Mouse (Mus musculus): Measurements from ENCODE around the gene Mrgpra2b.
"Not testable (repeated sequence)": the region's sequence is repeated elsewhere in the genome, so short reads cannot be mapped to it uniquely, and the experiment has no call there.

The Mrgpra2b gene

GRCm38 (mm10) chr7:47528762-47529161, at the start of gene Mrgpra2b:
Gene Mrgpra2b (minus strand): TSS chr7:47528862.
- no peak for DNase-seq (ENCODE audit: low spot score)

- DNase-seq (ENCODE audit: low spot score) = no peak
These were observed 12.3 kb downstream of the Mrgpra2b start for GRCm38 (mm10) chr7:47516379-47516778.

GRCm38 (mm10) chr7:47515050-47515449, 13.6 kb downstream of the Mrgpra2b start:
- no peak for DNase-seq (ENCODE audit: low spot score)

GRCm38 (mm10) chr7:47502953-47503352, 25.7 kb downstream of the Mrgpra2b start:
- no peak for DNase-seq (ENCODE audit: low spot score)

GRCm38 (mm10) chr7:47491266-47491665, 37.4 kb downstream of the Mrgpra2b start:
- DNase-seq (ENCODE audit: low spot score) = not testable (repeated sequence)

- not testable (repeated sequence) for DNase-seq (ENCODE audit: low spot score)
These were observed 39.2 kb downstream of the Mrgpra2b start for GRCm38 (mm10) chr7:47489438-47489837.

GRCm38 (mm10) chr7:47483181-47483580, 45.5 kb downstream of the Mrgpra2b start:
- DNase-seq (ENCODE audit: low spot score) = not testable (repeated sequence)

GRCm38 (mm10) chr7:47473904-47474303, 54.8 kb downstream of the Mrgpra2b start:
- not testable (repeated sequence) for DNase-seq (ENCODE audit: low spot score)

GRCm38 (mm10) chr7:47465278-47465981, 63.2 kb downstream of the Mrgpra2b start:
- DNase-seq (ENCODE audit: low spot score) = not testable (repeated sequence)

- not testable (repeated sequence) for DNase-seq (ENCODE audit: low spot score)
These were observed 76.6 kb downstream of the Mrgpra2b start, which contains the start of gene Mrgpra2a for GRCm38 (mm10) chr7:47452015-47452414. Gene Mrgpra2a (minus strand): TSS chr7:47452139.

GRCm38 (mm10) chr7:47445729-47446128, 82.9 kb downstream of the Mrgpra2b start:
- not testable (repeated sequence) for DNase-seq (ENCODE audit: low spot score)

- not testable (repeated sequence) for DNase-seq (ENCODE audit: low spot score)
These were observed 92.2 kb downstream of the Mrgpra2b start for GRCm38 (mm10) chr7:47436463-47436862.

GRCm38 (mm10) chr7:47427815-47428508, 100.7 kb downstream of the Mrgpra2b start:
- DNase-seq (ENCODE audit: low spot score) = not testable (repeated sequence)

All from ovary, adult 18-20 months (tissue).